Mouse (Mus musculus) embryo, embryonic 11.5 days (tissue): ENCODE measurements around the gene 9230104L09Rik.

Experiments
- DNase-seq: peaks from one replicate; pipeline ENCODE4 v3.0.0-alpha.2; 2012; ENCODE audit warnings: low read depth, low spot score

The 9230104L09Rik gene

GRCm38 (mm10) chr2:148856630-148857400 is 8.0 kb downstream of the 9230104L09Rik start:
- DNase-seq: no peak

GRCm38 (mm10) chr2:148851116-148851906 is 13.5 kb downstream of the 9230104L09Rik start:
- peak; percentile 55 for DNase-seq

GRCm38 (mm10) chr2:148839224-148839623 is 25.6 kb downstream of the 9230104L09Rik start:
- DNase-seq: no peak

DNA sequence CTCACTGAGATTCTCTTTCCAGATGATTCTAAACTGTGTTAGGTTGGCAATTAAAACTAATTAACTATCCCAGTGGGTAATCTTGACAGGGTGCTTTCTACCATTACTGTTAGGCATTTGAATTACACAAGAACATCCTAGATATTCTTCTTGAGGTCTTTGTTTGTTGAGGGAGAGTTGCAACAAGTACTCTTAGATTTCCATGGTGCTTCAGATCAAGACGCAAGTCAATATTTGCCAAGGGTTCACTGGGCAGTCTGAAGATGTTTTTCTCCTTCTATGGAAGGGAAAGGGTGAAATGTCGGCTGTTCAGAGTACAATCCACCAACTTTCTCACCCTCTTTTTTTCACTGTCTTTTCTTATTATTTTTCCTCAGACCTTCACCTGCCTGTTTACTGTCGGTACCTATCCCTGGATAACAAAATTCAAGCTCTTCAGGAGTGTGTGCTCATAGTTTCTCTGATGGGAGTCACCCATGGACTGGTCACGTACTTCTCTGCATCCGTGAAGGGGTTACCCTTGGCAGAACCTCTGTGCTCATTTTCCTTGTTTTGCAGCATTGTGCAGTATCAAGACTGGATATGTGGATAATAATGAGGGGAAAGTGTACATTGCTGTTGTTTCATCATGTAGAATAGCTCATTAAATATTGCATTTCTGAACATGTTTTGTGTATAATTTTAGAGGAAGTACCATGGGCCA is 26.6 kb downstream of the 9230104L09Rik start:
- no peak for DNase-seq

DNA sequence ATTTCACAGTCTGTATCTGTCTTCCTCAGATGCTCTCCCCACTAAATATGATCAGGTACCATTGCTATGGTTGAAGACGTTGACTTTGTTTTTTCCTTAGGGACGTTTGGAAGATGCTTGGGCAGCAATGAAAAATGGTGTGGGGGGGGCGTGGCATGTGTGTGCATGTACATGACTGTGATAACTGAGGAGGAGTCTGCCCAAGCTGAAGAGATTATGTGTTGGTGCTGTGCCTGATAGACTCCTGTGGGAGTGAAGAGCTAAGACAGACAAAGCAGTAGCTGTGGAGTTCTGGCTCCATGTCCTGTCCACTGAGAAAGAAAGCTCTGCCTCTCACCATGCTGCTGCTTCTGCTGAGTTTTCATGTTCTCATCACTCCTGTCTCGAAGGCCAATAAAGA is 29.9 kb downstream of the 9230104L09Rik start, which contains the start of gene Cst9:
Gene Cst9, plus strand, starts transcription at position 236 of the 400 bp plus-strand sequence.
- no peak for DNase-seq

- DNase-seq: no peak
Measured at GRCm38 (mm10) chr2:148825986-148826385, 38.9 kb downstream of the 9230104L09Rik start.

DNA sequence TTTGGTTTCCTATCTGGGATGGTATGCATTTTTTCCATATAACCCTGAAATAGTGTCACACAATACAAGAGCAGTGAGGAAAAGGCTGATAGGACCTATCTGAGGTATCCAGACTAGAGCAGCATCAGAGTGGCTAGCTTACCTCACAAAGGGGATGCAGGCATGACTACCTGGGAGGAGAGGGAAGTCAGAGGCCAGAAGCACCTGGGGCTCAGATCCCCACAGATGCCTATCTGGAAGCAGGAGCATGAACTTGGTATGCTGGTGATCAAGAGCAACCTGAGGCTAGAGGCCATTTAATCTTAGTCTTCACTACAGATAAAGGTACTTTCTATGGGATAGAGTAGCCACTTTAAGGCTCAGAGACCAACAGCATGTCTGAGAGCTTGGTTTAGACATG is 44.9 kb downstream of the 9230104L09Rik start, which contains the start of gene Cst13:
Gene Cst13, plus strand, starts transcription at position 173 of the 400 bp plus-strand sequence.
- no peak for DNase-seq

- no peak for DNase-seq
Measured at GRCm38 (mm10) chr2:148806696-148807095, 58.1 kb downstream of the 9230104L09Rik start.

- DNase-seq: no peak
Measured at GRCm38 (mm10) chr2:148801491-148801921, 63.3 kb downstream of the 9230104L09Rik start.

- no peak for DNase-seq
Measured at GRCm38 (mm10) chr2:148798485-148798884, 66.4 kb downstream of the 9230104L09Rik start, which contains the start of gene Cst8. Gene Cst8, plus strand, starts transcription at chr2:148798785.
